Mouse (Mus musculus): ENCODE data around the gene Mxra7. TPM values are rescaled to one million over a fixed set of nuclear protein-coding genes. Genes with fewer than 3 reads are reported as not detected.

Mxra7 gene
- polyA plus RNA-seq, 1 experiment from 2014 or later = 2.5 TPM

DNA sequence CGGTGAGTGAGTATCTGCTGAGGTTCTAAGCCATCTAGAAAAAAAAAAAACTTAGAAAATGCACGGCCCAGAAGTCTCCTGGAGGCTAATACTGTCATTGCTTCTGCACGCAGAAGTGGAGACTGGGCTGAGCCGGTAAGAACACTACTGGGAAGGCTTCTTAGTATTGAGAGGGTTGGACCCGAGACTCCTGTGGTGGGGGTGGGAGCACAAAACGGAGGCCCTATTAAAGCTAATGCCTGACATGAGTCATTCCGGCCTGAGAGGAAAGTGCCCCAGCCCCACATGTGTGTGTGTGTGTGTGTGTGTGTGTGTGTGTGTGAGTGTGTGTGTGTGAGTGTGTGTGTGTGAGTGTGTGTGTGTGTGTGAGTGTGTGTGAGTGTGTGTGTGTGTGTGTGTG is 20.7 kb downstream of the Mxra7 start:
- no peak for ATAC-seq (ENCODE audit: low read depth)

DNA sequence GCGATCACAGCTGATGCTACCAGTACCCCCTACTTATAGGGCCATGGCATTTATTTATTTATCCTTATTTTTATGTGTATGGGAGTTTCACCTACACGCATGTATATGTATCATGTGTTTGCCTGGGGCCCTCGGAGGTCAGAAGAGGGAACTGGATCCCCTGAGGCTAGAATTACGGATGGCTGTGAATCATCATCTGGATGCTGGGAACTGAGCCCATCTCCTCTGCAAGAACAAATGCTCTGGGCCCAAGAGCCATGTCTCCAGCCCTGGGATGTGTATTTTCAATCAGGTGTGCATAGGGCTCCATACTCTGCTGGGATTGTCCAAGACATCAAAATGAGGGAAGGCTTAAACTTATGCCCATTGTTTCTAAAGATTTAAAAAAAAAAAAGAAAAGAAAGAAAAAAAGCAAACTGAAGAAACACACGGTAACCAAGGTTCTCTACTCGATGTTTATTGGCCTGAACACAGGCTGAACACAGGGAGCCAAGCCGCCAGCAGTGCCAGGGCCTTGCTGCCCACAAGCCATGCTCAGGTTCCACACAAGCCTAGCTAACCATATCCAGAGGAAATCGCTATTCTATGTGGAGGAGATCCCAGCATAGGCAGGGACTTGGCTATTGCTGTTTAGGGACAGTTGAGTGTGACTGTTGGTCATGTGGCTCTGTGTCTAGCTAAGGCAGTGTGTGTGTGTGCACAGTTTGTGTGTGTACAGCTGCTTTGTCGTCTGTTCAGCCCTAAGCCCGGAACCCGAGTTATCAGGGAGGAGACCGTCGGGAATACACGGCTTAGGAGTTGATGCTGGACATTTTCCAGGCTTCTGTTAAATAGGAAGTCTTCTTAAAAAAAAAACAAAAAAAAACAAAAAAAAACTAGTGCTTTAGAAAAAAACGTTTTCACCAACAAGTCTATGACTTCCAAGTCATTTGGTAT is 21.4 kb downstream of the Mxra7 start:
- no peak for ATAC-seq (ENCODE audit: low read depth)
- H3K9me3 ChIP-seq (replicated peaks) = no peaks in the 10 kb centered on the region
- H3K27me3 ChIP-seq = peaks cover 4% of the 10 kb centered on the region; the same call in 1 of the 2 replicates
- H3K36me3 ChIP-seq = no peaks in the 10 kb centered on the region
- H3K9ac ChIP-seq = no peak overlapping the region
- H3K4me2 ChIP-seq = no peak overlapping the region
- H3K27ac ChIP-seq = no peak overlapping the region
- peaks cover 8% of the 10 kb centered on the region for H3K4me1 ChIP-seq (replicated peaks)
- no peak for DNase-seq
- no peak overlapping the region for H3K4me3 ChIP-seq (replicated peaks)
- WGBS (ENCODE audit: insufficient replicate concordance) = 67% methylated on average over 15 of the region's 15 CpGs

More for the DNA sequence above, 20.7 kb downstream of the Mxra7 start:
- no peak overlapping the region for H3K27ac ChIP-seq
- WGBS (ENCODE audit: insufficient replicate concordance) = 58% methylated on average over 7 of the region's 7 CpGs
- no peaks in the 10 kb centered on the region for H3K36me3 ChIP-seq
- no peak overlapping the region for H3K4me3 ChIP-seq (replicated peaks)
- H3K27me3 ChIP-seq = peaks cover 4% of the 10 kb centered on the region; the same call in 1 of the 2 replicates
- peaks cover 11% of the 10 kb centered on the region for H3K4me1 ChIP-seq (replicated peaks)
- no peak overlapping the region for H3K4me2 ChIP-seq
- no peak overlapping the region for H3K9ac ChIP-seq
- no peaks in the 10 kb centered on the region for H3K9me3 ChIP-seq (replicated peaks)
- DNase-seq = no peak

DNA sequence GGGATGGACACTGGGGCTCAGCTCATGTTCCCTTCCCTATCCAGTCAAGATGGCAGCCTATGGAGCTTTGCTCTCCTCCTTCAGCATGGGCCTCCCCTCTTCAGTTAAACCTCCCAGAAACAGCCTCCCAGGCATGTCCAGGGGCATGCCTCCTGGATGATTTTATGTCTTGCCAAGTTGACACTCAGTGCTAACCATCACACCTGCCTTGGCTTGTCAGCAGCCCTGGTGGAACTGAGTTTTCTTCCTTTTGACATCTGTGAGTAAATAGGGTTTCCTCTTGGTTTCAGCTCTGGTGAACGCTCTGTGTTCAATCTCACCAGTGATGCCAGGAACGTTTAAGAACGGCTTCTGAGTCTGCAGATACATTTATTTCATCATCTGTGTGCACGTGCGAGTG is 25.1 kb downstream of the Mxra7 start:
- H3K27ac ChIP-seq = no peak overlapping the region
- no peak overlapping the region for H3K4me2 ChIP-seq
- WGBS (ENCODE audit: insufficient replicate concordance) = 56% methylated on average over 5 of the region's 5 CpGs
- no peaks in the 10 kb centered on the region for H3K4me1 ChIP-seq (replicated peaks)
- H3K36me3 ChIP-seq = no peaks in the 10 kb centered on the region
- no peak for ATAC-seq (ENCODE audit: low read depth)
- H3K4me3 ChIP-seq (replicated peaks) = no peak overlapping the region
- no peaks in the 10 kb centered on the region for H3K27me3 ChIP-seq
- no peak for DNase-seq
- H3K9ac ChIP-seq = no peak overlapping the region
- no peaks in the 10 kb centered on the region for H3K9me3 ChIP-seq (replicated peaks)

DNA sequence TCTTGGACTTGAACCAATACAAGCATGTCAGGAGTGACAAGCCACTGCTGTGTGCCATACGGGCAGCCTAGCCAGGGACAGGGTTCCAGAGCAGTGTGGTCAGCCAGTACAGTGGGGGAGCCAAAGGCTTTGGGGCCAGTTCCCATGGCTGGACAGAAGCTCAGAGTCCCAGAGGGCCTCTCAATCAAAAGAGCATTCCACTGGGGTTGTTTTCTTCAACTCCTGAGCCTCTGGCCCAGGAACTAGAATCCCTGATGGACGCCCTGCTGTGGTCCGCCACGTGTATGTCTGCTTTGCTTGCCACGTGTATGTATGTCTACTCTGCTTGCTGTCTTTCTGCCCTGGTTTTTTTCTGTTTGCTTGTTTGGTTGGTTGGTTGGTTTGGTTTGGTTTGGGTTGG is 26.7 kb downstream of the Mxra7 start:
- no peak for ATAC-seq (ENCODE audit: low read depth)
- H3K4me3 ChIP-seq (replicated peaks) = no peak overlapping the region
- WGBS (ENCODE audit: insufficient replicate concordance) = 69% methylated on average over 5 of the region's 5 CpGs

DNA sequence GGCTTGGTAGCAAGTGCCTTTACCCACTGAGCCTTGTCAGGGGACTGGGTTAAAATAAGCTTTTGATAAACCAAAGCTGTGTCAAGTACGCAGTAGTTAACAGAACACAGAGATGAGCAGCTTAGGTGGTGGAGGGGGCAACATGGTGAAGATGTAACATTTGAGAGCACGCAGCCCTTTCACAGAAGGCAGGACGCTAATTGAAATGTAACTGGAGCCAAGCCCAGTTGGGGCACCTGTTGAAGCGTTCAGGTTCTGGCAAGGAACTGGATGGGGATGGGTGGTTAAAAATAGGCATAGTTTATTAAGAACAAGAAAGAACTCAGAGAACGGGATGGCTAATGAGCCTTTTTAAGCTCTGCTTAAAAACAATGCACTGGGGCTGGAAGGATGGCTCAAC is 28.5 kb downstream of the Mxra7 start:
- DNase-seq (no peak), ATAC-seq (ENCODE audit: low read depth) (no peak)
- H3K9me3 ChIP-seq (replicated peaks) = no peaks in the 10 kb centered on the region
- no peak overlapping the region for H3K27ac ChIP-seq
- H3K4me3 ChIP-seq (replicated peaks) = no peak overlapping the region
- no peaks in the 10 kb centered on the region for H3K27me3 ChIP-seq
- WGBS (ENCODE audit: insufficient replicate concordance) = 80% methylated on average over 5 of the region's 5 CpGs
- H3K9ac ChIP-seq = no peak overlapping the region
- H3K4me1 ChIP-seq (replicated peaks) = no peaks in the 10 kb centered on the region
- no peaks in the 10 kb centered on the region for H3K36me3 ChIP-seq
- H3K4me2 ChIP-seq = no peak overlapping the region

More for the DNA sequence above, 26.7 kb downstream of the Mxra7 start:
- Histone ChIP-seq H3K9me3 (replicated peaks) (no peaks in the 10 kb centered on the region), H3K4me1 (replicated peaks) (no peaks in the 10 kb centered on the region), H3K9ac (no peak overlapping the region), H3K36me3 (no peaks in the 10 kb centered on the region), H3K4me2 (no peak overlapping the region), H3K27ac (no peak overlapping the region), H3K27me3 (no peaks in the 10 kb centered on the region)
- DNase-seq = no peak

DNA sequence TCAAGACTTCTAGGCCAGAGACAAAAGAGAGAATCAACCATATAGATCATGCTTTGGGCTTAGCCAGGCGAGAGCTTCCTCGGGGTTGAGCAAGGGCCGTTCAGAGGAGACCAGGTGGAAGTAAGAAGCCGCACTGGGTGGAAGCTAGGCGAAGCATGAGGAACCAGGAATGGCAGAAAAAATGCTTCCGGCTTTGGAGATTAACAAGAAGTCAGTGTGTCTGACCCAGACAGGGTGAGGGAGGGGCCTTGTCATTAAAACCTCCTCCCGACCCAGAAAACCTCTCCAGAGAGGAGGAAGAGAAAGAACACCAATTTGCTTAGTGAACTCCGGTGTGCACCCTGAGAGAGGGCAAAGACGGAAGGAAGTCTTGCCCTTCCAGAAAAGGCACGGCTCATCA is 43.6 kb downstream of the Mxra7 start:
- DNase-seq (no peak), ATAC-seq (ENCODE audit: low read depth) (no peak)
- H3K27me3 ChIP-seq = no peaks in the 10 kb centered on the region
- H3K27ac ChIP-seq = no peak overlapping the region
- no peaks in the 10 kb centered on the region for H3K36me3 ChIP-seq
- H3K9me3 ChIP-seq (replicated peaks) = no peaks in the 10 kb centered on the region
- H3K4me3 ChIP-seq (replicated peaks) = no peak overlapping the region
- WGBS (ENCODE audit: insufficient replicate concordance) = 78% methylated on average over 10 of the region's 10 CpGs
- H3K4me2 ChIP-seq = no peak overlapping the region
- H3K9ac ChIP-seq = no peak overlapping the region
- H3K4me1 ChIP-seq (replicated peaks) = peaks cover 14% of the 10 kb centered on the region

- ATAC-seq (ENCODE audit: low read depth) (peak; percentile 87), DNase-seq (peak; percentile 80)
- H3K4me2 ChIP-seq = peak overlapping the region; percentile 48
- peaks cover 14% of the 10 kb centered on the region for H3K4me1 ChIP-seq (replicated peaks)
- 14% methylated on average over 9 of the region's 9 CpGs for WGBS (ENCODE audit: insufficient replicate concordance)
- H3K9me3 ChIP-seq (replicated peaks) = no peaks in the 10 kb centered on the region
- no peaks in the 10 kb centered on the region for H3K27me3 ChIP-seq
- 0 out of 2 replicates have a peak overlapping the region, but pooled peaks have one; percentile 10 for H3K4me3 ChIP-seq (replicated peaks)
- no peak overlapping the region for H3K9ac ChIP-seq
- H3K36me3 ChIP-seq = no peaks in the 10 kb centered on the region
- H3K27ac ChIP-seq = no peak overlapping the region
These were observed 45.1 kb downstream of the Mxra7 start for GRCm38 (mm10) chr11:116782737-116783145.

DNA sequence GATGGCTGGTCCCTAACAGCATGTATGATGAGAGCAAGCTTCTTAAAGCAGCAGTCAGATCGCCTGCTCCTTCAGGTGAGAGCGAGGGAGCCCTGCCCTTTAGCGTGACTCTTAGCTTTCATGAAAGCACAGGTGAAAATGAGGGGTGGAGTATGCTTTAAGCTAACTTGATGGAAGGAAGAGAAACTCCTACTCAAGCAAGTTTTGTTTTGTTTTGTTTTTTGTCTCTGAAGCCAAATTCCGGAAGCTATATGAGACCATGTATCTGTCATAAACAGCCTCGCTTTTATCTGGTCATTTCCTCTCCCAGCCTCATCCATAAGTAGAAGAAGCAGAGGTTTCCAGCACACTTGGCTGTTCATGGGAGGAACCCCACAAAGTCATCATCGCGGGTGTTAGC is 52.4 kb downstream of the Mxra7 start, which contains the start of gene St6galnac1:
Gene St6galnac1, minus strand, starts transcription at position 101 of the 400 bp plus-strand sequence.
- Histone ChIP-seq H3K4me3 (replicated peaks) (no peak within 1 kb of the TSS), H3K4me1 (replicated peaks) (no peaks in the 10 kb centered on the region), H3K9ac (no peak within 1 kb of the TSS), H3K27ac (no peak within 1 kb of the TSS), H3K27me3 (no peaks in the 10 kb centered on the region), H3K4me2 (no peak within 1 kb of the TSS), H3K9me3 (replicated peaks) (no peaks in the 10 kb centered on the region), H3K36me3 (no peaks in the 10 kb centered on the region)
- WGBS (ENCODE audit: insufficient replicate concordance) = 65% methylated on average over 7 of the region's 7 CpGs
- no peak for DNase-seq
- no peak for ATAC-seq (ENCODE audit: low read depth)

DNA sequence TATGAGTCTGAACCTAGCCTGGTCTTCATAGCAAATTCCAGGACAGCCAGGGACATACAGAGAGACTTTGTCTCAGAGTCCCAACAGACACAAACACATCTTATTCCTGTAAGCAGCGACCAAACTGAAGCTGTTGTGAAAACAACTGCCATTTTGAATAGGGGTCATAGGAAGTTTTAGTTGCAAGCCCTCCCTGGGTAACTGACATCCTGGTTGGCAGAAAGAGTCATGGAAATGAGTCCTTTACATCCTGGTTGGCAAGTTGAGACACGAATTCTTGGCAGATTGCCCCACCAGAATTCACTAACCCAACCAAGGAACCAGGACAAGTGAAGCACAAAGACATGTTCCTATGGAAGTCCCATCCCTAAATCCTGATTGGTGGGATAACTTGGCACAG is 54.6 kb downstream of the Mxra7 start:
- Histone ChIP-seq H3K27ac (no peak overlapping the region), H3K27me3 (no peaks in the 10 kb centered on the region), H3K9me3 (replicated peaks) (no peaks in the 10 kb centered on the region), H3K4me3 (replicated peaks) (no peak overlapping the region), H3K4me1 (replicated peaks) (no peaks in the 10 kb centered on the region), H3K36me3 (no peaks in the 10 kb centered on the region), H3K9ac (no peak overlapping the region), H3K4me2 (no peak overlapping the region)
- no peak for ATAC-seq (ENCODE audit: low read depth)
- 38% methylated on average over 2 of the region's 2 CpGs for WGBS (ENCODE audit: insufficient replicate concordance)
- DNase-seq = no peak

DNA sequence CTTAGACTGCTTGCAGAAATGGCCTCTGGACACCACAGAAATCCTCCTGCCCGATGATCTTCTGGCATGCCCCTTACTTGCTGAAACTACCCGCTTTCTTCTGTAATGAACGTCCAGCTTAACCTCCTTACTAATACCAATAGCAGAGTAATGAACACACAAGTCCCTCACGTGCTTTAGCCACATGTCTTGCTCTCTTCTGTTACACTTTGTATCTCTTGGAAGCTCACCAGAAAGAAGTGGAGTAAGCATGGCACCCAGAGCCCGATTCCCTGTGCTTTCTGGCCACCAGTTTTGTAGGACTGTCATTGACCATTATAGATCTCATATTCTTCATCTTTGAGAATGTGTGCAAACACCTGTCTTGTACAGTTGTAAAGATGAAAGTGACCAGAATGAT is 58.0 kb downstream of the Mxra7 start:
- Histone ChIP-seq H3K4me1 (replicated peaks) (no peaks in the 10 kb centered on the region), H3K4me2 (no peak overlapping the region), H3K36me3 (no peaks in the 10 kb centered on the region), H3K9me3 (replicated peaks) (no peaks in the 10 kb centered on the region), H3K9ac (no peak overlapping the region), H3K27me3 (no peaks in the 10 kb centered on the region), H3K27ac (no peak overlapping the region), H3K4me3 (replicated peaks) (no peak overlapping the region)
- WGBS (ENCODE audit: insufficient replicate concordance) = 53% methylated on average over 5 of the region's 5 CpGs
- no peak for ATAC-seq (ENCODE audit: low read depth)
- no peak for DNase-seq

DNA sequence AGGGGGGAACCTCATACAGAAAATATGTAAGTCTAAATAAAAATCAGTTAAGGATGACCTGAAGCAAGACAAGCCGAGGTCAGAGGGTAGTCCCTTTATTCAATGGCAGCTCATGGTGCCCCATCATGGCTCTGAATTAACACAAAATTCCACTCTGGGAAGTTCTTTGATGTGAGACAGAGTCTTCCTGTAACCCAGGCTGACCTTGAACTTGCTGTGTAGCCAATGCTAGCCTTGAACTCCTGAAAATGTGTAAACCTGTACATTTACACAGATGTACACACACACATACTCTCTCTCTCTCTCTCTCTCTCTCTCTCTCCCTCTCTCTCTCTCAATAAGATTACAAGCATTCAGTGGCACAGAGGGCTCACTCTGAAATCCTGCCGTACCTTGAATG is 62.9 kb downstream of the Mxra7 start:
- Histone ChIP-seq H3K9ac (no peak overlapping the region), H3K4me1 (replicated peaks) (no peaks in the 10 kb centered on the region), H3K4me2 (no peak overlapping the region), H3K36me3 (no peaks in the 10 kb centered on the region), H3K9me3 (replicated peaks) (no peaks in the 10 kb centered on the region), H3K27me3 (no peaks in the 10 kb centered on the region), H3K4me3 (replicated peaks) (no peak overlapping the region), H3K27ac (no peak overlapping the region)
- WGBS (ENCODE audit: insufficient replicate concordance) = 75% methylated on average over 2 of the region's 2 CpGs
- DNase-seq (no peak), ATAC-seq (ENCODE audit: low read depth) (no peak)

DNA sequence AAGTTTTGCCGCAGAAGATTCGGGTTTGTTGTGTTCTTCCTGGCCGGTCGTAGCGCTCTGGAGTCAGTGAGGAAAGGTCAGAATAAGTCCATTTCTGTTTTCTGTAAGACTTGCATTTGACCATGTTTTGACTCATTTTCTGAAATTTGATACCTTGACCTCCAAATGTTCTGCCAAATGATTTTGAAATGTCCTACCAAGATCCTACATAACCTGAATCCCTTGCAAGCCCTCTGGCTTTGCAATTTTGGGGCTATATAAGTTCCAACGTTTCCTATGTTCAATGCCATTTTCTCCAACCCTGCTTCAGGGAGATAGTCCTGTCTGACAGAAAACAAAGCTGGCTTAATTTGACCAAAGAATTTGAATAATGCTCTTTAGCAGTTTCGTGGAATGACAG is 63.5 kb downstream of the Mxra7 start:
- WGBS (ENCODE audit: insufficient replicate concordance) = 78% methylated on average over 7 of the region's 7 CpGs

More for the DNA sequence above, 63.5 kb downstream of the Mxra7 start:
- ATAC-seq (ENCODE audit: low read depth) (no peak), DNase-seq (no peak)
- Histone ChIP-seq H3K27me3 (no peaks in the 10 kb centered on the region), H3K9me3 (replicated peaks) (no peaks in the 10 kb centered on the region), H3K27ac (no peak overlapping the region), H3K9ac (no peak overlapping the region), H3K4me3 (replicated peaks) (no peak overlapping the region), H3K4me1 (replicated peaks) (no peaks in the 10 kb centered on the region), H3K36me3 (no peaks in the 10 kb centered on the region), H3K4me2 (no peak overlapping the region)

All from liver, embryonic 13.5 days (tissue).